Mouse (Mus musculus) induced T-regulatory cell, adult 2 months (primary cell): ENCODE results near the gene Mia3.
"Not testable (repeated sequence)": the region's sequence is repeated elsewhere in the genome, so short reads cannot be mapped to it uniquely, and the experiment has no call there.

Experiments used
- DNase-seq: peaks from one replicate; pipeline ENCODE4 v3.0.0-alpha.2; 2012; ENCODE audit warnings: low read depth

The Mia3 gene

GRCm38 (mm10) chr1:183344886-183345816 lies 24.2 kb downstream of the Mia3 start:
- peak; percentile 97 for DNase-seq

DNA sequence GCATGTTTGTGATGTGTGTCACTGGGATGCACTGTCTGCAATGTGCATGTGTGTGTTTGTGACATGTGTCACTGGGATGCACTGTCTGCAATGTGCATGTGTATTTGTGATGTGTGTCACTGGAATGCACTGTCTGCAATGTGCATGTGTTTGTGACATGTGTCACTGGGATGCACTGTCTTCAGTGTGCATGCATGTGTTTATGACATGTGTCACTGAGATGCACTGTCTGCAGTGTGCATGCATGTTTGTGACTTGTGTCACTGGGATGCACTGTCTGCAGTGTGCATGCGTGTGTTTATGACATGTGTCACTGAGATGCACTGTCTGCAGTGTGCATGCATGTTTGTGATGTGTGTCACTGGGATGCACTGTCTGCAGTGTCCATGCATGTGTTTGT lies 26.5 kb downstream of the Mia3 start:
- not testable (repeated sequence) for DNase-seq

GRCm38 (mm10) chr1:183327171-183327570 lies 42.2 kb downstream of the Mia3 start:
- DNase-seq: no peak

- no peak for DNase-seq
Measured at GRCm38 (mm10) chr1:183324433-183324832, 44.9 kb downstream of the Mia3 start.

GRCm38 (mm10) chr1:183323923-183324322 lies 45.4 kb downstream of the Mia3 start:
- no peak for DNase-seq

GRCm38 (mm10) chr1:183322496-183322895 lies 46.9 kb downstream of the Mia3 start:
- DNase-seq: not testable (repeated sequence)

DNA sequence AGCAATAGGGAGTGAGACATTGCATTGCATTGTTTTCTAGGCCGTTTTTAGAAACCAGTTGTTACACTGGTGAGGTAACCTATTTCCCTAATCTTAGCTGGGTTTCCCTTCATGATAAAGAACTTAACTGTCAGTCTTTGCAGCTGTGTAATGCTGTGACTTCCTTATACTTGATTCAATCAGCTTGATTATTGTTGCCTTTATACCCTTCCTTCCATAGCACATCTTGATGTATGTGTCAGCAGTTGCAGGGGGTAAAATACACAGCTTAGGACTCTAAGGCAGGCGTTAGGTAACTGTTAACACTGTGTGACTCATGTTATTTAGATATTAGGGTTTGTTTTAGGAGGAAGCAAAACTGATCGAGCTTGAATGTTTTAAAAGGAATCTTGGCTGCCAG lies 48.6 kb downstream of the Mia3 start:
- no peak for DNase-seq

DNA sequence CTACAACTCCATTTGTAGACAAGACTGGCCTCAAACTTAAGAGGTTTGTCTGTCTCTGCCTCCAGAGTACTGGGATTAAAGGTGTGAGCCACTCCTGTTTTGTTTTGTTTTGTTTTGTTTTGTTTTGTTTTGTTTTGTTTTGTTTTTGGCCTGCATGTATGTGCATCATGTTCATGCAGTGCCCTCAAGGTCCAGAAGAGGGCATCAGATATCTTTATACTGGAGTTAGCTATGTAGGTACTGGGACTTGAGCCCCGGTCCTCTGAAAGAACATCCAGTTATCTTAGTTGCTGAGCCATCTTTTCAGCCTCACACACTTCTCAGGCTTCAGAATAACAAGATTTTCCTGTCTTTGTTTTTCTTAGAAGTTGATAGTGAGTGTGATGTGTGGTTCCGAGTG lies 53.6 kb downstream of the Mia3 start:
- peak; percentile 40 for DNase-seq

- DNase-seq: no peak
Measured at GRCm38 (mm10) chr1:183312076-183312475, 57.3 kb downstream of the Mia3 start.

- DNase-seq: not testable (repeated sequence)
Measured at GRCm38 (mm10) chr1:183309601-183310000, 59.8 kb downstream of the Mia3 start.

GRCm38 (mm10) chr1:183308476-183308875 lies 60.9 kb downstream of the Mia3 start:
- DNase-seq: no peak

GRCm38 (mm10) chr1:183307555-183307954 lies 61.8 kb downstream of the Mia3 start:
- no peak for DNase-seq

DNA sequence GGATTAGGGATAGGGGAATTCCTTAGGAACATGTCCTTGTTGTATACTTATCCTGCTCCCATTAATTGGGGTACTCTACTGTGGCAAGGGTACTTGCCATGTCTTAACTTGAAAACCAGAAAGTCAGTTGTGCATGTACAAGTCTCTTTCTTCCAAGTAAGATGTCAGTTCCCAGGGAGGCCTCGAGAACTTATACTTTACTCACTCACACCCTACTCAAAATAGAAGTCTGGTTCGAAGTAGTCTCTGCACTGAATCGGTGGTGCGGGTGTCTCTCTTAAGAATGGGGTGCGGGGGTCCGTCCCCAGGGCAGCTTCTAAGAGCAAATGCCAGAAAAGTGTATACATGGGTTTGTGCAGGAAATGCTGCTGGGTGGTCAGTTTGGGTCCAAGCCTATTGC lies 70.2 kb downstream of the Mia3 start:
- DNase-seq: peak; percentile 97

GRCm38 (mm10) chr1:183297886-183298489 lies 71.4 kb downstream of the Mia3 start:
- DNase-seq: peak; percentile 86

- DNase-seq: peak; percentile 73
Measured at GRCm38 (mm10) chr1:183297473-183297885, 71.9 kb downstream of the Mia3 start.

DNA sequence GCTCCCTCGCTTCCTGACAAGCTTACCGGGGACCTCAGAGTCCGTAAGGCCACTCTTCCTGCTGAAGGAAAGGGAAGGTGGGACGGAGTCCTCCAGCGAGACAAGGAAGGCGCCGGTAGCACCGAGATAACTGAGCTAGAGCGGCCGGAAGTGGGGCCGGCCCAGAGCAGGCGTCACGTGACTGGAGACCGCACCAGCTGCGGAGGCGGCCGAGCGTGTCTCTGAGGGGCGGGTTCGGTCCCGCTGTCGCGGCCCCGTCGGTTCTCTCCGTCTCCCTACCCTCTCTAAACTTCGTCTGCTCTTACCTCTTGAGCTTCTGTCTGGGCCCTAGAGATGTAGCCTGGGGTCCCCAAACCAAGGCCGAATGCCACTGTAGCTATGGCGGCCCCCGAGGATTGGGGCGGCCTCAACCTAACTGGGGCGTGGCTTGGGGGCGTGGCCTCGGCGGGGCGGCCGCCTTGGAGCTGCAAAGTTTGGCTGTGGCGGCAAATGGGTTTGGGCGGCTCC lies 72.4 kb downstream of the Mia3 start, which contains the start of gene Brox:
Gene Brox, minus strand, starts transcription at position 393 of the 507 bp plus-strand sequence.
- peak; percentile 96 for DNase-seq

GRCm38 (mm10) chr1:183296465-183296864 lies 72.9 kb downstream of the Mia3 start, which contains the start of gene Aida:
Gene Aida, plus strand, starts transcription at chr1:183296590.
- DNase-seq: no peak

GRCm38 (mm10) chr1:183289576-183289975 lies 79.8 kb downstream of the Mia3 start:
- DNase-seq: no peak

- no peak for DNase-seq
Measured at GRCm38 (mm10) chr1:183288351-183288750, 81.0 kb downstream of the Mia3 start.
